Mouse (Mus musculus) heart, postnatal 0 days (tissue): ENCODE data around the gene Cyp2j8. TPM values are rescaled to one million over a fixed set of nuclear protein-coding genes. Genes with fewer than 3 reads are reported as not detected.

Experiments used
- ATAC-seq: fragments of 200-750 bp; cut with Nextera tagmentation; 2 replicates; pipeline ENCODE4 v1.8.0; 2017; ENCODE audit warnings: low read depth, moderate number of reproducible peaks, moderate library complexity; ENCODE audit not compliant: insufficient read depth
- DNase-seq: peaks from one replicate; pipeline ENCODE4 v3.0.0-alpha.2; 2016; ENCODE audit warnings: low spot score
- H3K27ac ChIP-seq: fragments of 300-500 bp; sonication (generic); 2 replicates; pipeline ENCODE4 v1.5.1; 2014; ENCODE audit warnings: low read depth, mild to moderate bottlenecking
- H3K27me3 ChIP-seq: fragments of 300-500 bp; sonication (generic); 2 replicates; pipeline ENCODE4 v1.6.1; 2014; ENCODE audit warnings: low read length, mixed read lengths; ENCODE audit not compliant: control insufficient read depth, insufficient read depth
- H3K36me3 ChIP-seq: fragments of 300-500 bp; sonication (generic); replicated peaks from 2 replicates; pipeline ENCODE4 v1.6.1; 2014; ENCODE audit warnings: low read length, mixed read lengths; ENCODE audit not compliant: control insufficient read depth, insufficient read depth
- H3K4me1 ChIP-seq: fragments of 300-500 bp; sonication (generic); 2 replicates; pipeline ENCODE4 v1.6.1; 2014; ENCODE audit warnings: antibody characterized with exemption; ENCODE audit not compliant: control insufficient read depth, insufficient read depth
- H3K4me2 ChIP-seq: fragments of 300-500 bp; sonication (generic); 2 replicates; pipeline ENCODE4 v1.6.1; 2014; ENCODE audit warnings: low read depth, mild to moderate bottlenecking, low read length, moderate library complexity
- H3K4me3 ChIP-seq: fragments of 300-500 bp; sonication (generic); 2 replicates; pipeline ENCODE4 v1.5.1; 2014; ENCODE audit warnings: low read depth, low read length
- H3K9ac ChIP-seq: fragments of 300-500 bp; sonication (generic); replicated peaks from 2 replicates; pipeline ENCODE4 v1.6.1; 2014; ENCODE audit warnings: low read depth, low read length, mixed read lengths
- H3K9me3 ChIP-seq: fragments of 300-500 bp; sonication (generic); replicated peaks from 2 replicates; pipeline ENCODE4 v1.6.1; 2016; ENCODE audit warnings: low read length; ENCODE audit not compliant: control insufficient read depth
- CTCF ChIP-seq: IDR thresholded peaks from 2 replicates; pipeline ENCODE4 v1.5.1; 2016; ENCODE audit warnings: antibody characterized with exemption, control low read depth, low read depth
- EP300 ChIP-seq: IDR thresholded peaks from 2 replicates; pipeline ENCODE4 v1.6.1; 2016; ENCODE audit warnings: antibody characterized with exemption, low read depth
- WGBS: fragments of 180-500 bp; shearing (Covaris S2); extraction: QIAGEN DNeasy Blood & Tissue Kit; methylation state at CpG from one replicate; pipeline ENCODE4 v1.1.7; 2014; 5-methylcytosine and 5-hydroxymethylcytosine counted together
- polyA plus RNA-seq: library from polyadenylated mRNA; unstranded; fragments of >200 nt; fragmentation: Nextera tagmentation; extraction: Ambion mirVana; gene quantifications from 2 replicates; pipeline ENCODE4 v1.2.1, GENCODE M21; 2015
- total RNA-seq: library from RNA; depleted of rRNA; stranded (reverse); fragments of >200 nt; gene quantifications from 2 replicates; pipeline ENCODE4 v1.2.3, GENCODE M21; 2014; ENCODE audit warnings: low replicate concordance; rRNA removed

Gene Cyp2j8
- not detected in 2 replicates for total RNA-seq
- not detected in 2 replicates for polyA plus RNA-seq

- 67% methylated on average over 1 of the region's 1 CpGs for WGBS
- Histone ChIP-seq H3K27me3 (no peaks in the 10 kb centered on the region), H3K36me3 (no peaks in the 10 kb centered on the region), H3K4me3 (no peak within 1 kb of the TSS), H3K9ac (no peak within 1 kb of the TSS), H3K9me3 (no peaks in the 10 kb centered on the region), H3K4me1 (no peaks in the 10 kb centered on the region), H3K4me2 (no peak within 1 kb of the TSS), H3K27ac (no peak within 1 kb of the TSS)
- ATAC-seq = no peak
- no peak for DNase-seq
- no peak for TF ChIP-seq EP300
- TF ChIP-seq CTCF = no peak
These were observed at the start of gene Cyp2j8 for GRCm38 (mm10) chr4:96507286-96507685. Cyp2j8 (minus strand) TSS chr4:96507386.

GRCm38 (mm10) chr4:96553133-96553819 is 46.1 kb upstream of the Cyp2j8 start, which contains the start of gene Cyp2j6:
Cyp2j6 (minus strand) TSS chr4:96553661.
- peak; percentile 83 for DNase-seq
- Histone ChIP-seq H3K9me3 (no peaks in the 10 kb centered on the region), H3K4me2 (peak within 1 kb of the TSS; percentile 75), H3K27me3 (no peaks in the 10 kb centered on the region), H3K27ac (peak within 1 kb of the TSS; percentile 61; the same call in 1 of the 2 replicates), H3K36me3 (no peaks in the 10 kb centered on the region), H3K4me3 (peak within 1 kb of the TSS; percentile 75), H3K4me1 (no peaks in the 10 kb centered on the region; the same call in 1 of the 2 replicates), H3K9ac (peak within 1 kb of the TSS; percentile 67)
- 1% methylated on average over 16 of the region's 16 CpGs for WGBS
- no peak for TF ChIP-seq EP300
- TF ChIP-seq CTCF = no peak
- peak; percentile 95 for ATAC-seq

- WGBS = 82% methylated on average over 3 of the region's 3 CpGs
- Histone ChIP-seq H3K27me3 (no peaks in the 10 kb centered on the region), H3K4me2 (no peak overlapping the region), H3K9ac (no peak overlapping the region), H3K27ac (no peak overlapping the region), H3K4me1 (no peaks in the 10 kb centered on the region; the same call in 1 of the 2 replicates), H3K9me3 (no peaks in the 10 kb centered on the region), H3K36me3 (no peaks in the 10 kb centered on the region), H3K4me3 (no peak overlapping the region)
- DNase-seq = no peak
- no peak for TF ChIP-seq EP300
- TF ChIP-seq CTCF = no peak
- ATAC-seq = no peak
These were observed 44.4 kb upstream of the Cyp2j8 start for GRCm38 (mm10) chr4:96551619-96552018.

- no peak overlapping the region for H3K9ac ChIP-seq
- no peak overlapping the region for H3K27ac ChIP-seq
- H3K36me3 ChIP-seq = no peaks in the 10 kb centered on the region
- ATAC-seq = no peak
- no peak overlapping the region for H3K4me2 ChIP-seq
- DNase-seq = no peak
- H3K4me1 ChIP-seq = no peaks in the 10 kb centered on the region
- H3K27me3 ChIP-seq = no peaks in the 10 kb centered on the region
- H3K4me3 ChIP-seq = no peak overlapping the region
- no peaks in the 10 kb centered on the region for H3K9me3 ChIP-seq
- TF ChIP-seq EP300 (no peak), CTCF (no peak)
- WGBS = 62% methylated on average over 1 of the region's 1 CpGs
These were observed 38.8 kb upstream of the Cyp2j8 start for GRCm38 (mm10) chr4:96545976-96546375.

GRCm38 (mm10) chr4:96525772-96526171 is 18.6 kb upstream of the Cyp2j8 start:
- no peak overlapping the region for H3K4me3 ChIP-seq
- no peaks in the 10 kb centered on the region for H3K9me3 ChIP-seq
- H3K4me1 ChIP-seq = no peaks in the 10 kb centered on the region
- no peak overlapping the region for H3K9ac ChIP-seq
- H3K27me3 ChIP-seq = no peaks in the 10 kb centered on the region
- 10% methylated on average over 1 of the region's 1 CpGs for WGBS
- H3K36me3 ChIP-seq = peaks cover 3% of the 10 kb centered on the region; the same call in 1 of the 2 replicates
- no peak for DNase-seq
- H3K4me2 ChIP-seq = no peak overlapping the region
- no peak for TF ChIP-seq EP300
- TF ChIP-seq CTCF = no peak
- no peak for ATAC-seq
- H3K27ac ChIP-seq = no peak overlapping the region

- peaks cover 8% of the 10 kb centered on the region; the same call in 1 of the 2 replicates for H3K36me3 ChIP-seq
- no peak for ATAC-seq
- no peaks in the 10 kb centered on the region for H3K9me3 ChIP-seq
- no peak overlapping the region for H3K27ac ChIP-seq
- no peaks in the 10 kb centered on the region for H3K27me3 ChIP-seq
- no peak overlapping the region for H3K4me2 ChIP-seq
- TF ChIP-seq EP300 = no peak
- no peak for TF ChIP-seq CTCF
- WGBS = 65% methylated on average over 2 of the region's 2 CpGs
- H3K9ac ChIP-seq = no peak overlapping the region
- no peaks in the 10 kb centered on the region for H3K4me1 ChIP-seq
- DNase-seq = no peak
- H3K4me3 ChIP-seq = no peak overlapping the region
These were observed 15.1 kb upstream of the Cyp2j8 start for GRCm38 (mm10) chr4:96522256-96522655.
